Mouse (Mus musculus) thymus, postnatal 36 days (tissue): Measurements from ENCODE around the gene Tgm6.

Experiments
- DNase-seq, 2 experiments: peaks; one replicate each; pipeline ENCODE4 v3.0.0; 2022; ENCODE audit warnings: mixed read lengths in 2 of 2

Gene Tgm6

GRCm38 (mm10) chr2:130112116-130112515 is at the start of gene Tgm6:
Gene Tgm6 (plus strand): TSS chr2:130112416.
- no peak for DNase-seq

GRCm38 (mm10) chr2:130068228-130068627 is 44.0 kb upstream of the Tgm6 start:
- DNase-seq = no peak

GRCm38 (mm10) chr2:130070396-130070795 is 41.8 kb upstream of the Tgm6 start:
- DNase-seq = no peak

- no peak for DNase-seq
These were observed 588 bp downstream of the Tgm6 start for GRCm38 (mm10) chr2:130112804-130113203.

- no peak for DNase-seq
These were observed 1.2 kb downstream of the Tgm6 start for GRCm38 (mm10) chr2:130113379-130113778.

- no peak for DNase-seq
These were observed 6.4 kb downstream of the Tgm6 start for GRCm38 (mm10) chr2:130118649-130119048.

GRCm38 (mm10) chr2:130125279-130126059 is 13.3 kb downstream of the Tgm6 start:
- no peak for DNase-seq

- no peak for DNase-seq
These were observed 13.9 kb downstream of the Tgm6 start for GRCm38 (mm10) chr2:130126073-130126472.

GRCm38 (mm10) chr2:130129687-130130086 is 17.5 kb downstream of the Tgm6 start:
- no peak for DNase-seq

GRCm38 (mm10) chr2:130143011-130143410 is 30.8 kb downstream of the Tgm6 start:
- no peak for DNase-seq

- DNase-seq = no peak
These were observed 32.6 kb downstream of the Tgm6 start for GRCm38 (mm10) chr2:130144703-130145324.

- no peak for DNase-seq
These were observed 34.0 kb downstream of the Tgm6 start for GRCm38 (mm10) chr2:130146089-130146668.

- no peak for DNase-seq
These were observed 43.0 kb downstream of the Tgm6 start for GRCm38 (mm10) chr2:130155171-130155570.

- DNase-seq = no peak
These were observed 43.6 kb downstream of the Tgm6 start for GRCm38 (mm10) chr2:130155851-130156250.

GRCm38 (mm10) chr2:130157231-130158087 is 45.2 kb downstream of the Tgm6 start:
- no peak for DNase-seq

- no peak for DNase-seq
These were observed 45.8 kb downstream of the Tgm6 start for GRCm38 (mm10) chr2:130158088-130158437.

GRCm38 (mm10) chr2:130162701-130163100 is 50.5 kb downstream of the Tgm6 start:
- no peak for DNase-seq

- DNase-seq = peak in 1 of 2 experiments; percentile 16
These were observed 54.3 kb downstream of the Tgm6 start for GRCm38 (mm10) chr2:130166311-130167214.

GRCm38 (mm10) chr2:130167861-130168260 is 55.6 kb downstream of the Tgm6 start:
- DNase-seq = peak; percentile 12 to 23

- DNase-seq = no peak
These were observed 59.5 kb downstream of the Tgm6 start for GRCm38 (mm10) chr2:130171674-130172073.

- DNase-seq = no peak
These were observed 64.6 kb downstream of the Tgm6 start for GRCm38 (mm10) chr2:130176820-130177219.

- DNase-seq = no peak
These were observed 66.1 kb downstream of the Tgm6 start for GRCm38 (mm10) chr2:130178381-130178705.
